Mouse (Mus musculus): Measurements from ENCODE around the gene Eno1. TPM values are rescaled to one million over a fixed set of nuclear protein-coding genes. Genes with fewer than 3 reads are reported as not detected.
A peak's percentile ranks its signal among the peaks of the same experiment; 100 is the strongest.
"Not testable (repeated sequence)": the region's sequence is repeated elsewhere in the genome, so short reads cannot be mapped to it uniquely, and the experiment has no call there.

Gene Eno1
- polyA plus RNA-seq, 1 experiment, result 370 TPM

GRCm38 (mm10) chr4:150259577-150259976 is 23.1 kb downstream of the Eno1 start:
- Histone ChIP-seq H3K4me3 (ENCODE audit: insufficient read depth, low read length) (no peak overlapping the region), H3K4me1 (ENCODE audit: control insufficient read depth, insufficient read depth, low read length) (no peaks in the 10 kb centered on the region), H3K27ac (ENCODE audit: insufficient read depth, low read depth, low read length) (no peak overlapping the region)
- TF ChIP-seq CTCF (IDR thresholded peaks at IDR 0.05; ENCODE audit: low read depth, low read length) (no peak), POLR2A (IDR thresholded peaks at IDR 0.05; ENCODE audit: borderline replicate concordance, low read depth, low read length) (no peak)

- no peak overlapping the region for H3K27ac ChIP-seq (ENCODE audit: insufficient read depth, low read depth, low read length)
- TF ChIP-seq CTCF (IDR thresholded peaks at IDR 0.05; ENCODE audit: low read depth, low read length) (no peak), POLR2A (IDR thresholded peaks at IDR 0.05; ENCODE audit: borderline replicate concordance, low read depth, low read length) (no peak)
- H3K4me1 ChIP-seq (ENCODE audit: control insufficient read depth, insufficient read depth, low read length), result peaks cover 4% of the 10 kb centered on the region
- H3K4me3 ChIP-seq (ENCODE audit: insufficient read depth, low read length), result no peak overlapping the region
These were observed 23.6 kb downstream of the Eno1 start for GRCm38 (mm10) chr4:150260111-150260510.

GRCm38 (mm10) chr4:150260745-150261144 is 24.2 kb downstream of the Eno1 start:
- no peak overlapping the region for H3K27ac ChIP-seq (ENCODE audit: insufficient read depth, low read depth, low read length)
- H3K4me1 ChIP-seq (ENCODE audit: control insufficient read depth, insufficient read depth, low read length), result peaks cover 11% of the 10 kb centered on the region
- H3K4me3 ChIP-seq (ENCODE audit: insufficient read depth, low read length), result no peak overlapping the region
- TF ChIP-seq POLR2A (IDR thresholded peaks at IDR 0.05; ENCODE audit: borderline replicate concordance, low read depth, low read length) (no peak), CTCF (IDR thresholded peaks at IDR 0.05; ENCODE audit: low read depth, low read length) (peak; percentile 33; the same call in 1 of the 2 replicates)

- no peak overlapping the region for H3K27ac ChIP-seq (ENCODE audit: insufficient read depth, low read depth, low read length)
- peaks cover 18% of the 10 kb centered on the region for H3K4me1 ChIP-seq (ENCODE audit: control insufficient read depth, insufficient read depth, low read length)
- no peak for TF ChIP-seq CTCF (IDR thresholded peaks at IDR 0.05; ENCODE audit: low read depth, low read length)
- TF ChIP-seq POLR2A (IDR thresholded peaks at IDR 0.05; ENCODE audit: borderline replicate concordance, low read depth, low read length), result no peak
- H3K4me3 ChIP-seq (ENCODE audit: insufficient read depth, low read length), result no peak overlapping the region
These were observed 25.8 kb downstream of the Eno1 start for GRCm38 (mm10) chr4:150262301-150262700.

GRCm38 (mm10) chr4:150264903-150265302 is 28.4 kb downstream of the Eno1 start:
- peaks cover 18% of the 10 kb centered on the region for H3K4me1 ChIP-seq (ENCODE audit: control insufficient read depth, insufficient read depth, low read length)
- no peak overlapping the region for H3K27ac ChIP-seq (ENCODE audit: insufficient read depth, low read depth, low read length)
- TF ChIP-seq CTCF (IDR thresholded peaks at IDR 0.05; ENCODE audit: low read depth, low read length) (peak; percentile 65), POLR2A (IDR thresholded peaks at IDR 0.05; ENCODE audit: borderline replicate concordance, low read depth, low read length) (no peak)
- H3K4me3 ChIP-seq (ENCODE audit: insufficient read depth, low read length), result no peak overlapping the region

GRCm38 (mm10) chr4:150265471-150265870 is 28.9 kb downstream of the Eno1 start:
- TF ChIP-seq CTCF (IDR thresholded peaks at IDR 0.05; ENCODE audit: low read depth, low read length) (no peak), POLR2A (IDR thresholded peaks at IDR 0.05; ENCODE audit: borderline replicate concordance, low read depth, low read length) (no peak)
- Histone ChIP-seq H3K4me3 (ENCODE audit: insufficient read depth, low read length) (no peak overlapping the region), H3K27ac (ENCODE audit: insufficient read depth, low read depth, low read length) (no peak overlapping the region), H3K4me1 (ENCODE audit: control insufficient read depth, insufficient read depth, low read length) (peaks cover 18% of the 10 kb centered on the region)

- Histone ChIP-seq H3K4me1 (ENCODE audit: control insufficient read depth, insufficient read depth, low read length) (peaks cover 18% of the 10 kb centered on the region), H3K27ac (ENCODE audit: insufficient read depth, low read depth, low read length) (no peak overlapping the region), H3K4me3 (ENCODE audit: insufficient read depth, low read length) (no peak overlapping the region)
- TF ChIP-seq CTCF (IDR thresholded peaks at IDR 0.05; ENCODE audit: low read depth, low read length) (no peak), POLR2A (IDR thresholded peaks at IDR 0.05; ENCODE audit: borderline replicate concordance, low read depth, low read length) (no peak)
These were observed 30.2 kb downstream of the Eno1 start for GRCm38 (mm10) chr4:150266655-150267223.

GRCm38 (mm10) chr4:150268674-150269653 is 32.4 kb downstream of the Eno1 start:
- Histone ChIP-seq H3K27ac (ENCODE audit: insufficient read depth, low read depth, low read length) (no peak overlapping the region), H3K4me3 (ENCODE audit: insufficient read depth, low read length) (no peak overlapping the region)
- no peak for TF ChIP-seq POLR2A (IDR thresholded peaks at IDR 0.05; ENCODE audit: borderline replicate concordance, low read depth, low read length)
- no peak for TF ChIP-seq CTCF (IDR thresholded peaks at IDR 0.05; ENCODE audit: low read depth, low read length)

GRCm38 (mm10) chr4:150269679-150270078 is 33.2 kb downstream of the Eno1 start:
- Histone ChIP-seq H3K4me3 (ENCODE audit: insufficient read depth, low read length) (no peak overlapping the region), H3K4me1 (ENCODE audit: control insufficient read depth, insufficient read depth, low read length) (peaks cover 26% of the 10 kb centered on the region), H3K27ac (ENCODE audit: insufficient read depth, low read depth, low read length) (no peak overlapping the region)

More at GRCm38 (mm10) chr4:150268674-150269653, 32.4 kb downstream of the Eno1 start:
- H3K4me1 ChIP-seq (ENCODE audit: control insufficient read depth, insufficient read depth, low read length), result peaks cover 26% of the 10 kb centered on the region

GRCm38 (mm10) chr4:150270718-150271117 is 34.2 kb downstream of the Eno1 start:
- H3K4me3 ChIP-seq (ENCODE audit: insufficient read depth, low read length); H3K27ac ChIP-seq (ENCODE audit: insufficient read depth, low read depth, low read length): not testable (repeated sequence)
- H3K4me1 ChIP-seq (ENCODE audit: control insufficient read depth, insufficient read depth, low read length), result peaks cover 16% of the 10 kb centered on the region

More at GRCm38 (mm10) chr4:150269679-150270078, 33.2 kb downstream of the Eno1 start:
- TF ChIP-seq POLR2A (IDR thresholded peaks at IDR 0.05; ENCODE audit: borderline replicate concordance, low read depth, low read length) (no peak), CTCF (IDR thresholded peaks at IDR 0.05; ENCODE audit: low read depth, low read length) (no peak)

All from bone marrow macrophage, adult 2 months (primary cell).